Mouse (Mus musculus): ENCODE measurements around the gene Ctnnal1.
"Not testable (repeated sequence)": the region's sequence is repeated elsewhere in the genome, so short reads cannot be mapped to it uniquely, and the experiment has no call there.

The Ctnnal1 gene

GRCm38 (mm10) chr4:56865003-56865511, at the start of gene Ctnnal1:
Gene Ctnnal1 (minus strand): TSS chr4:56865188.
- peak; percentile 92 for DNase-seq (ENCODE audit: low spot score)

- DNase-seq (ENCODE audit: low spot score), result no peak
Observed at GRCm38 (mm10) chr4:56914761-56915160, 49.8 kb upstream of the Ctnnal1 start.

- DNase-seq (ENCODE audit: low spot score), result no peak
Observed at GRCm38 (mm10) chr4:56914338-56914737, 49.4 kb upstream of the Ctnnal1 start.

DNA sequence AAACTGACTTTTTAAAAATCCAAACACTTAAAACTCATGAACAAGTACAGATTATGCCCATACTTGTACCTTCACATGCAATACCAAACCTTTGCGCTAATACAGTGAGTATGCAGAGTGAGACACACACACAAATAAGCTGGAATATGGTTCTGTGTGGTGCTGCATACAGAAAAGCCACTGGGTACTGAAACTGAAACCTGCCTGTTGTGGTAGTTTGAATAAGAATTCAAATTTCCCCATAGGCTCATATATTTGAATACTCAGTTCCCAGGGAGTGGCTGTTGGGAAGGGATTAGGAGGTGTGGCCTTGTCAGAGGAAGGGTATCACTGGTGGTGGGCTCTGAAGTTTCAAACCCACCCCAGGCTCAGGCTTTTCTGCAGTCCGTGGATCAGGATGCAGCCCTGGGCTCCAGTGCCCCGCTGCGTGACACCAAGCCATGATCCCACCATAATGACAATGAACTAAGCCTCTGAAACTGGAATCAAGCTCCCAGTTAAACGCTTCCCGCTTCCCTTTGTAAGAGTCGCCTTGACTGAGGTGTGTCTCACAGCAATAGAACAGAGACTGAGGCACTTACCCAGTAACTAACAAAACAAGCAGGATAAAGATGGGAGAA, 47.5 kb upstream of the Ctnnal1 start:
- DNase-seq (ENCODE audit: low spot score), result no peak

- no peak for DNase-seq (ENCODE audit: low spot score)
Observed at GRCm38 (mm10) chr4:56909568-56909967, 44.6 kb upstream of the Ctnnal1 start.

GRCm38 (mm10) chr4:56907671-56908070, 42.7 kb upstream of the Ctnnal1 start:
- no peak for DNase-seq (ENCODE audit: low spot score)

GRCm38 (mm10) chr4:56906926-56907325, 41.9 kb upstream of the Ctnnal1 start:
- no peak for DNase-seq (ENCODE audit: low spot score)

DNA sequence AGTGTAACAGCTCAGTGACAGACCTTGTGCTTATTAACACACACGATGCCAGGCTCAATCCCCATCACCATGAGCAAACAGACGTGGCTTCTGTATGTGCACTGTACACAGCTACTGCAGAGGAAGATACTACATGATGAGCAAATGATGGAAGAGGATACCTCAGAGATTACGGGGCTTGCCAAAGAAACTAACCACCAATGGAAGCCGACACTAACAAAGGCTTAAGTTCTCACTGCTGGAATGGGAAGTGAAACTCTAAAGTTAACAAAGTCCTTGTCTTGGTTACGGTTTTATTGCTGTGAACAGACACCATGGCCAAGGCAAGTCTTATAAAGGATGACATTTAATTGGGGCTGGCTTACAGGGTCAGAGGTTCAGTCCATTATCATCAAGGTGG, 40.5 kb upstream of the Ctnnal1 start:
- no peak for DNase-seq (ENCODE audit: low spot score)

DNA sequence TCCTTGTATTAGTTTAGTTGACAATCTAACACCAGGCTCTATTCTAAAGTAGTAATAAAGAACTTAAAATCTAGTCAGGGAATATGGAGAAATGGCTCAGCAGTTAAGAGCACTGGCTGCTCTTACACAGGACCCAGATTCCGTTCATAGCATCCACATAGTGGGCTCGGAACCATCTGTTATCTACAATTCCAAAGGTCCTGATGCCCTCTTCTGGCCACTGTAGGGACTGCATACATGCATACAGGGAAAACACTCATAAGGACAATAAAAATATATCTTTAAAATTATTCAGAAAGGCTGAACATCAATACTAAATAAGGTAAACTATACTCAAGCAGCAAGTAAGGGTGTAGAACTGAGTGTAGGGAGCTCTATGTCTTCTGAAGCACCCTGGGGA, 36.7 kb upstream of the Ctnnal1 start:
- DNase-seq (ENCODE audit: low spot score), result peak; percentile 7

- DNase-seq (ENCODE audit: low spot score), result no peak
Observed at GRCm38 (mm10) chr4:56899216-56899615, 34.2 kb upstream of the Ctnnal1 start.

- DNase-seq (ENCODE audit: low spot score), result no peak
Observed at GRCm38 (mm10) chr4:56897511-56897910, 32.5 kb upstream of the Ctnnal1 start.

- DNase-seq (ENCODE audit: low spot score), result no peak
Observed at GRCm38 (mm10) chr4:56894196-56894595, 29.2 kb upstream of the Ctnnal1 start.

- no peak for DNase-seq (ENCODE audit: low spot score)
Observed at GRCm38 (mm10) chr4:56892501-56893115, 27.6 kb upstream of the Ctnnal1 start.

GRCm38 (mm10) chr4:56888483-56888882, 23.5 kb upstream of the Ctnnal1 start:
- DNase-seq (ENCODE audit: low spot score), result no peak

GRCm38 (mm10) chr4:56886286-56886979, 21.4 kb upstream of the Ctnnal1 start:
- DNase-seq (ENCODE audit: low spot score), result no peak

- no peak for DNase-seq (ENCODE audit: low spot score)
Observed at GRCm38 (mm10) chr4:56880036-56880703, 15.2 kb upstream of the Ctnnal1 start.

DNA sequence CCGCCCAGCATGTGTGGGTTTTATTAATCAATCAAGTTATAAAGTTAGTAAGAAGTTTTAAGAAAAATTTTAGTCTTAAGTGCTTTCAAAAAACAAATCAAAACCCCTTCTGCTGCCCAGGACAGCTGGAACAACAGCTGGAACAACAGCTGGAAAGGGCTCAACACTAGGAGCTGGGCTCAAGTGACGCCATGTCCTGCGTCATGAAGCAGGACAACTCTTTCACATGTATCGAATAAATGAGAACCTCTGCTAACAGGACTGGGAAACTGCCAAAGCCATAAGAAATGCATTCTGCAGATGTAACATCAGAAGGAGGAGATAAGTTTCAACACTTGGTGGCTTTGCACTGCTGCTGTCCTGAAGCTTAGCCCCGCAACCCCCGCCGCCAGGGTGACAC, 14.0 kb upstream of the Ctnnal1 start:
- no peak for DNase-seq (ENCODE audit: low spot score)

DNA sequence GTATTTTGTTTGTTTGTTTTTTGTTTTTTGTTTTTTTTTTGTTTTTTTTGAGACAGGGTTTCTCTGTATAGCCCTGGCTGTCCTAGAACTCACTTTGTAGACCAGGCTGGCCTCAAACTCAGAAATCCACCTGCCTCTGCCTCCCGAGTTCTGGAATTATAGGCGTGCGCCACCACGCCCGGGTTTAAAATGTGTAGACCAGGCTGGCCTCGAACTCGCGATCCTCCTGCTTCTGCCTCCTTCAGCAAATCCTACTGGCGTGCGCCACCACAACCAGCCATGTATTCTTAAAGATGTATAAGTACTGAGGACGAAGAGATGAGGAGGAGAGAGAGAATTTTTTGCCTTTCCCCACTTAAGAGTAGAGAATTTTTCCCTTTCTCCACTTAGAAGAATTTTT, 5.6 kb upstream of the Ctnnal1 start:
- not testable (repeated sequence) for DNase-seq (ENCODE audit: low spot score)

DNA sequence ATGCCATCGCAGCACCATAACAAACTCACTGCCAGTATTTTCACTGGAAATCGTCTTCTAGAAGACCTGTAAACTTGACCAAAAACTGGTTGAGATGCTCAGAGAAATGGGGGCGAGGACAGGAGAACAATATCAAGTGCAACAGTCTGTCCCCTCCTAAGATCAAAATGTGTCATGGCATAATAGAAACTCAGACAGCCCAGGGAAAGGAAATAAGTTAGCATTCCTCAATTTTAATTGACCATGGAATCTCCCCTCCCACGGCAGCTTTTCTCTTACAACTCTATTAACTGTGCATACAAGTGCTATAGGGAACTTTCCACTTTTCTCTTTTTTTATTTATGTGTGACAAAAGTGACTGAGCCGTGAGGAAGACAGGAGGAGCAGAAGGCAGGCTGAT, 2.8 kb upstream of the Ctnnal1 start:
- no peak for DNase-seq (ENCODE audit: low spot score)

DNA sequence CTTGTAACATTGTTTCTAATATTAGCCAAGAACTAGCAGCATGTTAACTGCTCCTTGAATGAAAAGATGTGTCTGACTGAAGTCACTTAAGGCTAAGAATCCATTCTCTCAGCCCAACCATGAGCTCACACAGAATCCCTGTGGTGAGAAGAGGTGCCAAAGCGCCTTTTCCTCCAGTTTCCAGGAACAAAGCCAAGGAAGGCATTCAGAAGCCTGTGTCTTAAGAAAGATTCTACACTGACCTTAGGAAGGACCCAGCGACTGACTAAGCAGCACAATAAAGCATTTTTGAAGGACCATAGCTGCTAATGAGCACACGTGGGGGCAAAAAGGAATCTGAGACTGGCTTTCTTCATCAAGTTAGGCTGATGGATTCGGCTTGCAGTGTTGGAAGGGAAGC, 983 bp upstream of the Ctnnal1 start:
- peak; percentile 41 for DNase-seq (ENCODE audit: low spot score)

GRCm38 (mm10) chr4:56864417-56865001, 479 bp downstream of the Ctnnal1 start:
- DNase-seq (ENCODE audit: low spot score), result peak; percentile 58

- no peak for DNase-seq (ENCODE audit: low spot score)
Observed at GRCm38 (mm10) chr4:56864016-56864415, 972 bp downstream of the Ctnnal1 start.
